Mouse (Mus musculus) adrenal gland, postnatal 10 days (tissue): ENCODE data around the gene Cd81. TPM values are rescaled to one million over a fixed set of nuclear protein-coding genes. Genes with fewer than 3 reads are reported as not detected.

Experiments used
- DNase-seq: peaks from one replicate; pipeline ENCODE4 v3.0.0; 2021; ENCODE audit warnings: mixed read lengths
- total RNA-seq, 2 experiments: library from RNA; stranded (reverse); gene quantifications; 2 replicates each; pipeline ENCODE4 v1.2.3; 2021

The Cd81 gene
- total RNA-seq, 2 experiments from 2014 or later, result 499 to 511 TPM

DNA sequence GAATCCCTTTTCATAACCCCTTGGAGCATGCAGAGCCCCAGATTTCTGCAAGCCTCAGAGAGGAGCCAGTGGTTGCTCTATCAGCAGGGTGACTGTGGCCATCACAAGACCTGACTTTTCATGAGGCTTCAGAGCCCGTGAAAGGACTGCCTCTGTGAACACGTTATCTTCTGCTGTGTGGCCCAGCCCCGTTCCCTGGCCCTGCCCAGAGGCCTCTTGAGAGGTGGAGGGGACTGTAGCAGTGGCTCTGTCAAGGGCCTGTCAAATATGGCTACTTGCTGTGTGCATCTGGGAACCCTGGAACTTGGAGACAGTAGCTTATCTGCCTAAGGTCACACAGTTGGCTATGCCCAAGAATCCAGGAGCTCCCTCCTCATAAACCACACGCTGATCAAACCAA is 59.2 kb downstream of the Cd81 start:
- no peak for DNase-seq

DNA sequence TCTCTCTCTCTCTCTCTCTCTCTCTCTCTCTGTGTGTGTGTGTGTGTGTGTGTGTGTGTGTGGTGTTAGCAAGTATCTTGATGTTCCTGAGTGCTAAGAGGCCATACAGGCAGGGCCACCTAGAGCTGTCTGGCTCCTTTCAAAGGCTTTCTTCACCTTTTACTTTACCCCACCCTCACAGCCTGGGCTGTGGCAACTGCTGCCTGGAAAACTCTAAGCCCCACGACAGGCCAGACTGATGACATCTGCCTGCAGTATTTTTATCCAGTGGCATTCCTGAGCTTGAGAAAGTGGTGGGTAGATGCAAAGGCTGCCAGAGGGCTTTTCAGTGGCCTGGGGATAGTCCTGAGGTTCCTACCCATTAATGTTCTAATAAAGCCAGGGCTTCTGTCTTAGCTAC is 59.9 kb downstream of the Cd81 start:
- no peak for DNase-seq

DNA sequence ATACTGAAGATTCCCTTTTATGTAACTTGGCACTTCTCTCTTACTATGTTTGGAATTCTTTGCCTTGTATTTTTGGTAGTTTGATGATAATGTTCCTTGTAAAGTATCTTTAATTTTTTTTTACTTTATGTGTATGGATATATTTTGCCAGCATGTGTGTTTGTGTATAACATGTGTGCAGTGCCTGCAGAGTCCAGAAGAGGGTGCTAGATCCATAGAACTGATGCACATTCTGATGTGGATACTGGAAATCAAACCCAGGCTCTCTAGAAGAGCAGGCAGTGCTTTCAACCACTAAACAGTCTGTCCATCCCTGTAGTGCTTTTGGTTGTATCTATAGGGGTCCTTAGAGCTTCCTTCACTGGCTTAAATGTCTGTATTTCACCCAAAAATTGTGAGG is 62.2 kb downstream of the Cd81 start:
- no peak for DNase-seq

- no peak for DNase-seq
Observed at GRCm38 (mm10) chr7:143116521-143116920, 64.0 kb downstream of the Cd81 start.

Other genes starting within 250 kb of the Cd81 start
- gene Th, start 121.6 kb upstream of the Cd81 start, total RNA-seq, result 100 to 1,000 TPM; 403 to 460 TPM
- gene Ascl2, start 83.5 kb upstream of the Cd81 start, total RNA-seq, result under 1 TPM in 1 of 2 experiments, not detected in 1; 0.24 TPM
- 1 to 10 TPM; 2.2 to 3.4 TPM for gene Tspan32, start 47.7 kb upstream of the Cd81 start, total RNA-seq
- gene Tssc4, start 16.5 kb downstream of the Cd81 start, total RNA-seq, result 10 to 100 TPM; 26.9 to 31.2 TPM
- 1 to 10 TPM in 1 of 2 experiments, under 1 TPM in 1; 0.99 to 1.0 TPM for gene Trpm5, start 41.9 kb downstream of the Cd81 start, total RNA-seq
- 1 to 10 TPM; 4.4 to 5.0 TPM for gene Kcnq1, start 53.6 kb downstream of the Cd81 start, total RNA-seq